Mouse (Mus musculus) retina, postnatal 1 day (tissue): ENCODE results near the gene Olfr283.
"Not testable (repeated sequence)": the region's sequence is repeated elsewhere in the genome, so short reads cannot be mapped to it uniquely, and the experiment has no call there.

Experiments used
- DNase-seq: peaks from one replicate; pipeline ENCODE4 v3.0.0-alpha.2; 2012

Gene Olfr283

GRCm38 (mm10) chr15:98380846-98381245 lies at the start of gene Olfr283:
TSS of gene Olfr283 (minus strand) at chr15:98380946.
- DNase-seq = no peak

- no peak for DNase-seq
Observed at GRCm38 (mm10) chr15:98425188-98425587, 44.4 kb upstream of the Olfr283 start.

- no peak for DNase-seq
Observed at GRCm38 (mm10) chr15:98424753-98425152, 44.0 kb upstream of the Olfr283 start.

GRCm38 (mm10) chr15:98424326-98424725 lies 43.6 kb upstream of the Olfr283 start:
- no peak for DNase-seq

- DNase-seq = no peak
Observed at GRCm38 (mm10) chr15:98420897-98421296, 40.2 kb upstream of the Olfr283 start.

- no peak for DNase-seq
Observed at GRCm38 (mm10) chr15:98418096-98418495, 37.4 kb upstream of the Olfr283 start.

GRCm38 (mm10) chr15:98417285-98417684 lies 36.5 kb upstream of the Olfr283 start:
- DNase-seq = peak; percentile 49

- not testable (repeated sequence) for DNase-seq
Observed at GRCm38 (mm10) chr15:98416802-98417201, 36.1 kb upstream of the Olfr283 start.

- no peak for DNase-seq
Observed at GRCm38 (mm10) chr15:98415996-98416395, 35.2 kb upstream of the Olfr283 start.

GRCm38 (mm10) chr15:98410249-98410648 lies 29.5 kb upstream of the Olfr283 start:
- no peak for DNase-seq

- no peak for DNase-seq
Observed at GRCm38 (mm10) chr15:98409635-98410034, 28.9 kb upstream of the Olfr283 start.

- DNase-seq = no peak
Observed at GRCm38 (mm10) chr15:98408406-98409060, 27.8 kb upstream of the Olfr283 start.

- no peak for DNase-seq
Observed at GRCm38 (mm10) chr15:98402356-98402755, 21.6 kb upstream of the Olfr283 start.

GRCm38 (mm10) chr15:98397136-98397535 lies 16.4 kb upstream of the Olfr283 start:
- DNase-seq = no peak

- DNase-seq = no peak
Observed at GRCm38 (mm10) chr15:98391903-98392187, 11.1 kb upstream of the Olfr283 start.

GRCm38 (mm10) chr15:98391081-98391902 lies 10.5 kb upstream of the Olfr283 start:
- no peak for DNase-seq

GRCm38 (mm10) chr15:98389796-98390195 lies 9.1 kb upstream of the Olfr283 start:
- DNase-seq = peak; percentile 81

GRCm38 (mm10) chr15:98387621-98388020 lies 6.9 kb upstream of the Olfr283 start:
- DNase-seq = peak; percentile 46

GRCm38 (mm10) chr15:98378209-98378608 lies 2.5 kb downstream of the Olfr283 start:
- DNase-seq = no peak

- DNase-seq = no peak
Observed at GRCm38 (mm10) chr15:98340887-98341286, 39.9 kb downstream of the Olfr283 start, which contains the start of gene Olfr284. TSS of gene Olfr284 (minus strand) at chr15:98340987.
